ENCODE assay signal across 14 mouse cellular contexts in the genomic region with DNA sequence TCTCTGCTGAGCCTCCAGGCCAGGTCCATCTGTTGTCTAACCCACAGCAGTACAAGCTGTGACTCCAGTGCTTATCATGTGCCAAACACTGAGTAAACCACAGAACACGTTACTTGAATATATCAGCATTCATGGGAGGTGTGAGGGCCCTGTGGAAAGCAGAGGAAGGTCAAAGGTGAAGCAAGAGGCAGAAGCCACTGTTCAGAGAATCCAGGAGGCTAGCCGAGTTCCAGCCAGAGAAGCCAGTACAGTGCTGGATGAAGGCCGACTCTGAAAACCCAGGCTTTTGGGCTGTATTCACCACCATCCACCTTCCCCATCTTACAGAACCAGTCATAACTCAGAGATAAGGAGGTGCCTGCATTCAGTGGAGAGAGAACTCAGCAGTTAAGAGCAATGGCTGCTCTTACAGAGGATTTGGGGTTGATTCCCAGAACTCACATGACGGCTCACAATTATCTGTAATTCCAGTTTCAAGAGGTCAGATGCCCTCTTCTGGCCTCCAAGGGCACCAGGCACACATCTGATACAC. TPM values are rescaled to one million over a fixed set of nuclear protein-coding genes. Genes with fewer than 3 reads are reported as not detected.
DNase-seq lines count a peak whose midpoint lies in the region; ATAC-seq and TF ChIP-seq lines count a peak whose summit lies in the region.
"Had no signal": no experiment of that assay in that cellular context is flagged by ENCODE, and none has a peak within 500 bp of the region (broad histone marks: within the 10 kb centered on the region; RNA-seq: fewer than 3 reads in every experiment).

No protein-coding gene starts in this region.

- intact Hi-C loops in heart, postnatal 14 days (cut with DNase I), result loop anchor here (2.0 to 10.0 kb wide), 3 partner anchors 100 to 372 kb away; a partner anchor contains a TSS

- H3K27me3 ChIP-seq in hindbrain, embryonic 10.5 days (ENCODE audit: insufficient read depth, poor library complexity, severe bottlenecking), result no peaks in the 10 kb centered on the region
- no peaks in the 10 kb centered on the region for H3K27me3 ChIP-seq in hindbrain, embryonic 13.5 days
- H3K27me3 ChIP-seq in liver, postnatal 0 days (ENCODE audit: insufficient read depth, low read length), result no peaks in the 10 kb centered on the region
- H3K27me3 ChIP-seq: forebrain, embryonic 15.5 days; hindbrain, embryonic 15.5 days; kidney, embryonic 15.5 days; lung, embryonic 15.5 days had no signal

- no peak overlapping the region for H3K4me2 ChIP-seq in hindbrain, embryonic 13.5 days
- peak overlapping the region; percentile 85 for H3K4me2 ChIP-seq in liver, postnatal 0 days (ENCODE audit: low read depth, low read length)
- H3K4me2 ChIP-seq: forebrain, embryonic 15.5 days had no signal

- H3K9me3 ChIP-seq in hindbrain, embryonic 10.5 days, result no peaks in the 10 kb centered on the region
- no peaks in the 10 kb centered on the region for H3K9me3 ChIP-seq in hindbrain, embryonic 13.5 days
- H3K9me3 ChIP-seq in liver, postnatal 0 days (ENCODE audit: low read length), result no peaks in the 10 kb centered on the region
- H3K9me3 ChIP-seq: forebrain, embryonic 15.5 days; hindbrain, embryonic 15.5 days; kidney, embryonic 15.5 days; limb, embryonic 10.5 days; lung, embryonic 15.5 days had no signal

- no peak for TF ChIP-seq POLR2A in bone marrow, adult 2 months (IDR thresholded peaks at IDR 0.05; ENCODE audit: borderline replicate concordance, control insufficient read depth, low read depth, low read length)

- 72% methylated on average over 4 of the region's 4 CpGs for WGBS in hindbrain, embryonic 10.5 days
- WGBS in hindbrain, embryonic 13.5 days, result 72% methylated on average over 4 of the region's 4 CpGs
- 50% methylated on average over 4 of the region's 4 CpGs for WGBS in bone marrow, adult 2 months
- 47% methylated on average over 4 of the region's 4 CpGs for WGBS in liver, postnatal 0 days (ENCODE audit: insufficient replicate concordance)

- H3K4me1 ChIP-seq in hindbrain, embryonic 10.5 days (replicated peaks), result peaks cover 25% of the 10 kb centered on the region
- 0 out of 2 replicates have a peak, but pooled peaks cover 5% of the 10 kb centered on the region for H3K4me1 ChIP-seq in hindbrain, embryonic 13.5 days (replicated peaks)
- H3K4me1 ChIP-seq in bone marrow, adult 2 months (ENCODE audit: control insufficient read depth, insufficient read depth, low read length), result peaks cover 3% of the 10 kb centered on the region
- peaks cover 16% of the 10 kb centered on the region for H3K4me1 ChIP-seq in liver, postnatal 0 days (ENCODE audit: insufficient read depth)

- no peak for ATAC-seq in hindbrain, embryonic 13.5 days (ENCODE audit: low FRiP score)
- peak; percentile 84 for ATAC-seq in liver, postnatal 0 days

- H3K4me3 ChIP-seq in hindbrain, embryonic 10.5 days, result no peak overlapping the region
- H3K4me3 ChIP-seq in hindbrain, embryonic 13.5 days, result no peak overlapping the region
- no peak overlapping the region for H3K4me3 ChIP-seq in bone marrow, adult 2 months (replicated peaks; ENCODE audit: control insufficient read depth, low read depth, low read length)
- H3K4me3 ChIP-seq in liver, postnatal 0 days (ENCODE audit: low read depth, low read length), result no peak overlapping the region
- H3K4me3 ChIP-seq: forebrain, embryonic 15.5 days; hindbrain, embryonic 15.5 days; kidney, embryonic 15.5 days; lung, embryonic 15.5 days had no signal

- no peak for DNase-seq in hindbrain, embryonic 10.5 days (ENCODE audit: low spot score)
- peak; percentile 71 for DNase-seq in liver
- no peak for DNase-seq in liver, postnatal 0 days
- DNase-seq in heart, postnatal 14 days, result no peak
- no peak for DNase-seq in gastrocnemius, postnatal 4 days (ENCODE audit: low spot score in 2 of 2)
- DNase-seq in frontal cortex, postnatal 14 days (ENCODE audit: low spot score in 2 of 2), result no peak

- H3K27ac ChIP-seq in hindbrain, embryonic 10.5 days, result 0 out of 2 replicates have a peak overlapping the region, but pooled peaks have one; percentile 12
- no peak overlapping the region for H3K27ac ChIP-seq in hindbrain, embryonic 13.5 days
- H3K27ac ChIP-seq in bone marrow, adult 2 months (ENCODE audit: control insufficient read depth, insufficient read depth, low read depth, low read length, poor library complexity), result peak overlapping the region; percentile 28; the same call in 1 of the 2 replicates
- H3K27ac ChIP-seq in liver, postnatal 0 days (ENCODE audit: low read depth), result peak overlapping the region; percentile 84
- H3K27ac ChIP-seq: forebrain, embryonic 15.5 days; gastrocnemius, adult 2 months; hindbrain, embryonic 15.5 days; kidney, embryonic 15.5 days; limb, embryonic 10.5 days; lung, embryonic 15.5 days had no signal

- TF ChIP-seq EP300 in liver, postnatal 0 days (IDR thresholded peaks at IDR 0.05; ENCODE audit: low read depth), result peak; percentile 81

- no peaks in the 10 kb centered on the region for H3K36me3 ChIP-seq in hindbrain, embryonic 10.5 days
- no peaks in the 10 kb centered on the region for H3K36me3 ChIP-seq in hindbrain, embryonic 13.5 days
- H3K36me3 ChIP-seq in liver, postnatal 0 days (replicated peaks; ENCODE audit: insufficient read depth, low read length), result no peaks in the 10 kb centered on the region
- H3K36me3 ChIP-seq: forebrain, embryonic 15.5 days; hindbrain, embryonic 15.5 days; kidney, embryonic 15.5 days; limb, embryonic 10.5 days; lung, embryonic 15.5 days had no signal

- TF ChIP-seq CTCF in bone marrow, adult 2 months (IDR thresholded peaks at IDR 0.05; ENCODE audit: control insufficient read depth, insufficient read depth, low read length), result no peak
- no peak; the same call in 1 of the 2 replicates for TF ChIP-seq CTCF in liver, postnatal 0 days (IDR thresholded peaks at IDR 0.05; ENCODE audit: low read depth)

- no peak overlapping the region for H3K9ac ChIP-seq in hindbrain, embryonic 13.5 days
- H3K9ac ChIP-seq in liver, postnatal 0 days (replicated peaks), result no peak overlapping the region
- H3K9ac ChIP-seq: forebrain, embryonic 15.5 days; hindbrain, embryonic 15.5 days; kidney, embryonic 15.5 days; lung, embryonic 15.5 days had no signal

RNA-seq across cellular contexts. Expression of a gene that starts 9.2 kb away (rescaled TPM):
- polyA plus RNA-seq in hindbrain, embryonic 10.5 days (2016; fragmentation: Nextera tagmentation; extraction: Ambion mirVana), result 5.2 and 5.3 TPM in 2 replicates
- polyA plus RNA-seq in hindbrain, embryonic 13.5 days (2015; fragmentation: Nextera tagmentation; extraction: Ambion mirVana), result 14.2 and 15.1 TPM in 2 replicates
- polyA plus RNA-seq in bone marrow, adult 2 months (2011; ENCODE audit: insufficient read depth, insufficient read length, low replicate concordance, missing spikeins), result 3.1 TPM in 2 replicates
- 51.0 and 55.0 TPM in 2 replicates for polyA plus RNA-seq in liver, postnatal 0 days (2015; fragmentation: Nextera tagmentation; extraction: Ambion mirVana)
- 1 to 10 TPM; 3.5 to 7.9 TPM for total RNA-seq in heart, postnatal 14 days (2021)
- 1 to 10 TPM; 2.6 to 3.1 TPM for total RNA-seq in gastrocnemius, postnatal 4 days (2021)

RNA-seq across cellular contexts. Expression of a gene that starts 41.1 kb away (rescaled TPM):
- 58.8 and 90.7 TPM in 2 replicates for polyA plus RNA-seq in hindbrain, embryonic 10.5 days (2016; fragmentation: Nextera tagmentation; extraction: Ambion mirVana)
- polyA plus RNA-seq in hindbrain, embryonic 13.5 days (2015; fragmentation: Nextera tagmentation; extraction: Ambion mirVana), result 130 and 132 TPM in 2 replicates
- polyA plus RNA-seq in bone marrow, adult 2 months (2011; ENCODE audit: insufficient read depth, insufficient read length, low replicate concordance, missing spikeins), result 4.5 and 18.2 TPM in 2 replicates
- polyA plus RNA-seq in liver, postnatal 0 days (2015; fragmentation: Nextera tagmentation; extraction: Ambion mirVana), result 8.1 and 9.6 TPM in 2 replicates
- total RNA-seq in heart, postnatal 14 days (2021), result 1 to 10 TPM; 1.5 to 2.0 TPM
- total RNA-seq in gastrocnemius, postnatal 4 days (2021), result 100 to 1,000 TPM; 123 to 124 TPM

RNA-seq across cellular contexts. Expression of a gene that starts 50.8 kb away (rescaled TPM):
- 251 and 292 TPM in 2 replicates for polyA plus RNA-seq in hindbrain, embryonic 10.5 days (2016; fragmentation: Nextera tagmentation; extraction: Ambion mirVana)
- polyA plus RNA-seq in hindbrain, embryonic 13.5 days (2015; fragmentation: Nextera tagmentation; extraction: Ambion mirVana), result 192 and 198 TPM in 2 replicates
- polyA plus RNA-seq in bone marrow, adult 2 months (2011; ENCODE audit: insufficient read depth, insufficient read length, low replicate concordance, missing spikeins), result 27.7 and 36.1 TPM in 2 replicates
- polyA plus RNA-seq in liver, postnatal 0 days (2015; fragmentation: Nextera tagmentation; extraction: Ambion mirVana), result 40.2 and 42.0 TPM in 2 replicates
- 10 to 100 TPM; 29.5 to 31.1 TPM for total RNA-seq in heart, postnatal 14 days (2021)
- 10 to 100 TPM; 52.1 to 56.3 TPM for total RNA-seq in gastrocnemius, postnatal 4 days (2021)
